In genomic region chr4:142153526-142153925, GRCm38 (mm10) we compare ENCODE assay signal across 8 mouse cellular contexts.
DNase-seq lines count a peak whose midpoint lies in the region; ATAC-seq and TF ChIP-seq lines count a peak whose summit lies in the region.

No protein-coding gene starts in this region.

- no peak for TF ChIP-seq POLR2A in brain, embryonic 14.5 days (IDR thresholded peaks at IDR 0.05; ENCODE audit: borderline replicate concordance, extremely low read depth, insufficient read depth, insufficient read length, poor library complexity, severe bottlenecking)

- peak; percentile 99 for TF ChIP-seq CTCF in brain, embryonic 14.5 days (IDR thresholded peaks at IDR 0.05; ENCODE audit: borderline replicate concordance, extremely low read depth, insufficient read depth, insufficient read length)

- H3K27me3 ChIP-seq in heart, embryonic 11.5 days (ENCODE audit: control insufficient read depth, insufficient read depth, low read length), result no peaks in the 10 kb centered on the region
- no peaks in the 10 kb centered on the region for H3K27me3 ChIP-seq in kidney, embryonic 16.5 days (ENCODE audit: insufficient read depth, low read length)

- ATAC-seq in erythroblast, adult 5-6 weeks (replicated peaks; ENCODE audit: low FRiP score, poor library complexity, severe bottlenecking), result peak; percentile 75
- 0 out of 2 replicates have a peak, but pooled peaks have one; percentile 27 for ATAC-seq in heart, embryonic 11.5 days (replicated peaks; ENCODE audit: insufficient number of reproducible peaks, low FRiP score, low TSS enrichment)
- peak; percentile 86 for ATAC-seq in kidney, embryonic 16.5 days (ENCODE audit: low FRiP score, low TSS enrichment)
- peak; percentile 69 for ATAC-seq in monocyte, adult 5-6 weeks (replicated peaks; ENCODE audit: insufficient number of reproducible peaks, low FRiP score, low TSS enrichment, poor library complexity, severe bottlenecking)

- peaks cover 3% of the 10 kb centered on the region; the same call in 1 of the 2 replicates for H3K4me1 ChIP-seq in heart, embryonic 11.5 days (ENCODE audit: control insufficient read depth, insufficient read depth, low read length)
- H3K4me1 ChIP-seq in kidney, embryonic 16.5 days (ENCODE audit: insufficient read depth, low read length), result 0 out of 2 replicates have a peak, but pooled peaks cover 3% of the 10 kb centered on the region

- H3K9ac ChIP-seq in heart, embryonic 11.5 days (ENCODE audit: low read depth, low read length), result no peak overlapping the region
- no peak overlapping the region for H3K9ac ChIP-seq in kidney, embryonic 16.5 days (replicated peaks; ENCODE audit: low read length)

- peak; percentile 56 for DNase-seq in CD4-positive helper T cell, adult 2 months (ENCODE audit: low read depth, low spot score)
- DNase-seq in brain, embryonic 14.5 days (ENCODE audit: low read depth), result peak; percentile 93
- peak; percentile 83 for DNase-seq in liver
- peak; percentile 50 to 54 for DNase-seq in spleen, postnatal 36 days (ENCODE audit: low spot score in 2 of 2)

- no peak overlapping the region for H3K4me2 ChIP-seq in heart, embryonic 11.5 days
- no peak overlapping the region for H3K4me2 ChIP-seq in kidney, embryonic 16.5 days (replicated peaks; ENCODE audit: low read depth, low read length)

- WGBS in heart, embryonic 11.5 days (ENCODE audit: insufficient replicate concordance), result 4% methylated on average over 2 of the region's 2 CpGs
- WGBS in kidney, embryonic 16.5 days, result 0% methylated on average over 2 of the region's 2 CpGs

- 0 out of 2 replicates have a peak, but pooled peaks cover 2% of the 10 kb centered on the region for H3K36me3 ChIP-seq in heart, embryonic 11.5 days (ENCODE audit: control insufficient read depth, insufficient read depth, low read length)
- H3K36me3 ChIP-seq in kidney, embryonic 16.5 days (ENCODE audit: insufficient read depth, low read length), result peaks cover 18% of the 10 kb centered on the region

- no peak overlapping the region for H3K27ac ChIP-seq in heart, embryonic 11.5 days (ENCODE audit: low read depth, low read length)
- no peak overlapping the region for H3K27ac ChIP-seq in kidney, embryonic 16.5 days (ENCODE audit: low read length)

- H3K9me3 ChIP-seq in heart, embryonic 11.5 days (replicated peaks; ENCODE audit: control insufficient read depth, low read length), result no peaks in the 10 kb centered on the region
- no peaks in the 10 kb centered on the region for H3K9me3 ChIP-seq in kidney, embryonic 16.5 days (ENCODE audit: low read length)

- H3K4me3 ChIP-seq in heart, embryonic 11.5 days (ENCODE audit: low read depth, low read length), result no peak overlapping the region
- H3K4me3 ChIP-seq in kidney, embryonic 16.5 days (ENCODE audit: low read length), result no peak overlapping the region

Comparison
In these comparisons a context has a peak if more than half of its experiments do, and no peak if none do; other contexts are left out.
1. ATAC-seq: peak in every context shown above with its lines; median percentile 86 in kidney, embryonic 16.5 days; 75 in erythroblast, adult 5-6 weeks; 69 in monocyte, adult 5-6 weeks; 27 in heart, embryonic 11.5 days.